Mouse (Mus musculus): Measurements from ENCODE around the gene Pmel. TPM values are rescaled to one million over a fixed set of nuclear protein-coding genes. Genes with fewer than 3 reads are reported as not detected.

Pmel gene
- polyA plus RNA-seq, 1 experiment from 2014 or later, result 0.79 TPM

DNA sequence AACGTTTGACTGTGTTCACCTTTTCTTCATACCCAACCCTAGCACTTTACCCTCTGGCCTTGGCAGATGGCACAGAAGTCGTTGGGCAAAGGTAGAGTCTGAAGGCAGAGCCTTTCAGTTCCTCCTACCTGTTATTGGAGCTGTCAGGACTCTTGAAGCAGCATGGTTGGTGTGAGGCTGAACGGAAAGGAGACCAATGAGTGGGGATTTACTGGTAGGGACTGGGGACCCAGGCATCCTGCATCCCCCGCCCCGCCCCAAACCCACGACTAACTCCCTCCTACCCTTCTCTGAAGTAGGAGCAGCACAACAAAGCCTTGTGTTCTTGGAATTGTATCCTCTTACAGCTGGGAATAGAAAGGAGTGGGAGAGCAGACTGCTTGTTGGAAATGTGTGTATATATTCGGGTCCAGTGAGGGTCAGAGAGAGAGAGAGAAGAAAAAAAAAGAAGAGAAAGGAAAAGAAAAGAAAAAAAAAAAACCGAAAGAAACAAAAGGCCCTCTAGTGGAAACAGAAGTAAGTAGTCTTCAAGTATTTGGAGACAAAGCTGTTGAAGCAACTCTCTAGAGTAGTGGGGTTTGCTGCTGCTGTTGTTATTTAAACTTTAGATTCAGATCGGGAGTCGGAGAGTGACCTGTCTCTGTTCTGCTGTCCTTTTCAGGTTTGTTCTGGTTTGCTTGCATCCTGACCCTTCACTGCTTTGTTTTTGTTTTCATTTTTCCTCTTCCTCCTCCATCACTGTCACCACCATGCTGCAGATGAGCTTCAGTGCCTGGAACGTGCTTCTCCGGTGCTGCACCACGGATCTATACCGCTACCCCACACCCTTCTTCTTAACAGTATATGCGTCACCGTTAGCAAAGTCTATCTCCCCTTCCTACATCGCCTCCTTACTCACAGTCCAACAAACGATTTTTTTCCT is 40.9 kb downstream of the Pmel start, which contains the start of gene Dgka:
Gene Dgka (minus strand): TSS at position 176 of the 922 bp plus-strand sequence.
- H3K9ac ChIP-seq, result peak within 1 kb of the TSS; percentile 83
- peaks cover 38% of the 10 kb centered on the region for H3K27me3 ChIP-seq (ENCODE audit: control insufficient read depth, insufficient read depth, low read length)
- ATAC-seq (ENCODE audit: low FRiP score) (no peak), DNase-seq (ENCODE audit: low spot score) (peak; percentile 34)
- 24% methylated on average over 18 of the region's 18 CpGs for WGBS
- peaks cover 30% of the 10 kb centered on the region for H3K4me1 ChIP-seq (replicated peaks; ENCODE audit: control insufficient read depth, insufficient read depth, low read length)
- H3K36me3 ChIP-seq (replicated peaks; ENCODE audit: control insufficient read depth, insufficient read depth), result no peaks in the 10 kb centered on the region
- peak within 1 kb of the TSS; percentile 70 for H3K4me3 ChIP-seq (replicated peaks; ENCODE audit: low read length)
- H3K27ac ChIP-seq, result no peak within 1 kb of the TSS
- peak within 1 kb of the TSS; percentile 97 for H3K4me2 ChIP-seq (replicated peaks)
- H3K9me3 ChIP-seq (ENCODE audit: control insufficient read depth, low read length), result no peaks in the 10 kb centered on the region

GRCm38 (mm10) chr10:128745946-128746613 is 42.1 kb downstream of the Pmel start:
- Histone ChIP-seq H3K27me3 (ENCODE audit: control insufficient read depth, insufficient read depth, low read length) (peaks cover 38% of the 10 kb centered on the region), H3K4me3 (replicated peaks; ENCODE audit: low read length) (no peak overlapping the region), H3K4me2 (replicated peaks) (no peak overlapping the region), H3K27ac (no peak overlapping the region), H3K4me1 (replicated peaks; ENCODE audit: control insufficient read depth, insufficient read depth, low read length) (peaks cover 34% of the 10 kb centered on the region), H3K9ac (no peak overlapping the region), H3K36me3 (replicated peaks; ENCODE audit: control insufficient read depth, insufficient read depth) (no peaks in the 10 kb centered on the region), H3K9me3 (ENCODE audit: control insufficient read depth, low read length) (no peaks in the 10 kb centered on the region)
- ATAC-seq (ENCODE audit: low FRiP score), result no peak
- no peak for DNase-seq (ENCODE audit: low spot score)
- WGBS, result 96% methylated on average over 10 of the region's 10 CpGs

DNA sequence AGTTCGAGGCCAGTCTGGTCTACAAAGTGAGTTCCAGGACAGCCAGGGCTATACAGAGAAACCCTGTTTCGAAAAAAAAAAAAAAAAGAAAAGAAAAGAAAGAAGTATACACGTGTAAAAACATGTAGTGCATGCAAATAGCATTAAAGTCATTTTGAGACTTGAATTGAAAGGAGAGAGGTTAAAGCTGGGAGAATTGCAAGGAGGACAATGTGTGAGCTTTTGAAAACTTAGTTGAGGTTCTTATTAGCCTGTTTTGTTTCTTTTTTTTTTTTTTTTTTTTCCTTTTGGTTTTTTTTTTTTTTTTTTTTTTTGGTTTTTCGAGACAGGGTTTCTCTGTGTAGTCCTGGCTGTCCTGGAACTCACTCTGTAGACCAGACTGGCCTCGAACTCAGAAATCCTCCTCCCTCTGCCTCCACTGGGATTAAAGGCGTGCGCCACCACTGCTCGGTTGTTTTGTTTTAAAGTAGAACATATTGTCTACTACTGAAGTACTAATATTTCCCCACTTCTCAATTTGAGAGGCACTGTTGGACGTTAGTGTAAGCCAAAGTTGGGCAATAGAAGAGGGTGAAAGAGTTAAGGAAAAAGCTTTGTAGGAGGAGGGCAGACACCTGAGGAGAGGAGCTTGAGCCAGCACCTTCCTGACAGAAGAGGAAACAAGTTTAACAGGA is 43.1 kb downstream of the Pmel start:
- Histone ChIP-seq H3K4me3 (replicated peaks; ENCODE audit: low read length) (peak overlapping the region; percentile 65), H3K9me3 (ENCODE audit: control insufficient read depth, low read length) (no peaks in the 10 kb centered on the region), H3K4me1 (replicated peaks; ENCODE audit: control insufficient read depth, insufficient read depth, low read length) (peaks cover 34% of the 10 kb centered on the region), H3K27ac (peak overlapping the region; percentile 94), H3K36me3 (replicated peaks; ENCODE audit: control insufficient read depth, insufficient read depth) (0 out of 2 replicates have a peak, but pooled peaks cover 2% of the 10 kb centered on the region), H3K9ac (peak overlapping the region; percentile 92), H3K27me3 (ENCODE audit: control insufficient read depth, insufficient read depth, low read length) (peaks cover 30% of the 10 kb centered on the region), H3K4me2 (replicated peaks) (peak overlapping the region; percentile 97)
- ATAC-seq (ENCODE audit: low FRiP score) (no peak), DNase-seq (ENCODE audit: low spot score) (no peak)
- 42% methylated on average over 9 of the region's 9 CpGs for WGBS

DNA sequence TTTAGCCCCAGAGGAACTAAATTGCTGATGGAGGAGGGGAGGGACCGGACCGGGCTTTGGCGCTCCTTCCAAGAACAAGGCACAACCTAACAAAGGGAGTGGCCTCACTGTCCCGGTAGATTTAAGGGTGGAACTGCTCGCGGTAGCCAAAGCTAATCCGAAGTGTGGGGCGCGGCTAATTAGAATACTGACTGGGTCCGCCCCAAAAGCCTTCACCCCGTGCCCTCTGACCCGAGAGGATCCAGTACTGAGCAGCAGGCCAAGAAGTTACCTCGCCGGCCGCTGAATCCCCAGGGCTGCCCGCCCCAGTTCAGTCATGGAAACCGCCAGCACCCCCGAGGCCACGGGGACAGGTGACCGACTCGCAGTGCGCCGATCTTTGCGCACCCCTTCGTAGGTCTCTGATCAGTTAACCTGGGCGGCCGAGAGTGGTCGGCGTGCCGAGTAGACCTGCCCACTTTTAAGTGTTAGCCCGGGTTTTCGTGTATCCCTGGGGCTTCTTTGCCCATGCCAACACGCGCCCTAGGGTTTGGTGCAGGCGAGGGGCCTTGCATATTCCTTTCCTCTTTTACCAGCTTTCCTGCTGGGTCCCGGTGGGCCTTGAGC is 43.8 kb downstream of the Pmel start, which contains the start of gene Pym1:
Gene Pym1 (plus strand): TSS at position 244 of the 606 bp plus-strand sequence.
- no peaks in the 10 kb centered on the region for H3K9me3 ChIP-seq (ENCODE audit: control insufficient read depth, low read length)
- 1% methylated on average over 36 of the region's 36 CpGs for WGBS
- peak within 1 kb of the TSS; percentile 94 for H3K27ac ChIP-seq
- peaks cover 2% of the 10 kb centered on the region; the same call in 1 of the 2 replicates for H3K36me3 ChIP-seq (replicated peaks; ENCODE audit: control insufficient read depth, insufficient read depth)
- ATAC-seq (ENCODE audit: low FRiP score) (peak; percentile 58), DNase-seq (ENCODE audit: low spot score) (peak; percentile 28)
- H3K4me1 ChIP-seq (replicated peaks; ENCODE audit: control insufficient read depth, insufficient read depth, low read length), result peaks cover 34% of the 10 kb centered on the region
- H3K9ac ChIP-seq, result peak within 1 kb of the TSS; percentile 92
- peaks cover 24% of the 10 kb centered on the region for H3K27me3 ChIP-seq (ENCODE audit: control insufficient read depth, insufficient read depth, low read length)
- peak within 1 kb of the TSS; percentile 65 for H3K4me3 ChIP-seq (replicated peaks; ENCODE audit: low read length)
- peak within 1 kb of the TSS; percentile 97 for H3K4me2 ChIP-seq (replicated peaks)

DNA sequence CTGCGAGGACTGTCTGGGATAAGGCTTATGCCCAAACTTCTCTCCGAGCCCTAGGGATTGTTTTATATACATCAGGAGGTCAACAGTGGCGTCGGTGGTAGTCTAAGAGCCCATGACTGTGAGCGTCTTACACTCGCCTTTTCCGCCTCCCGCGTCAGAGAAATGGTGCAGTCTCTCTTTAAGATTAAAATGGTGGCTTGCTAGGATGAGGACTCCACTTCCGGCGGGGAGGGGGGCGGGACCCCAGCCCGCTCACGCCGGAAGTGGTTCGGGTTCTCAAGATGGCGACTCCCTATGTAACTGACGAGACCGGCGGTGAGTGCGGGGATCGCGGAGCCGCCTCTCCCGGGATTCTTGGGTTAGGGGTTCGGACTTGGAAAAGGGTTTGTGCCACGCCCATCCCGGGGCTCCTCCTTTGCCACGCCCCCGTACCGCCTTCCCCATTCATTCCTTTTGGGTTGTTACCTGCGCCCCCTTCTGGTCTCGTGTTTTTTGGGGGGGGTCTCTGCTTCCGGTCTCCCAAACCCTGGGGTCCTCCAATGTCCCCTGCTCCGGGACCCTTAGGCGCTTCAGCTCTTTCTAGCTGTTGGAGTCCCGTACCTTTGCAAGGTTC is 44.4 kb downstream of the Pmel start:
- Histone ChIP-seq H3K4me1 (replicated peaks; ENCODE audit: control insufficient read depth, insufficient read depth, low read length) (peaks cover 34% of the 10 kb centered on the region), H3K4me3 (replicated peaks; ENCODE audit: low read length) (peak overlapping the region; percentile 65), H3K36me3 (replicated peaks; ENCODE audit: control insufficient read depth, insufficient read depth) (peaks cover 2% of the 10 kb centered on the region; the same call in 1 of the 2 replicates), H3K27me3 (ENCODE audit: control insufficient read depth, insufficient read depth, low read length) (peaks cover 19% of the 10 kb centered on the region), H3K27ac (peak overlapping the region; percentile 94), H3K4me2 (replicated peaks) (peak overlapping the region; percentile 97), H3K9me3 (ENCODE audit: control insufficient read depth, low read length) (no peaks in the 10 kb centered on the region), H3K9ac (peak overlapping the region; percentile 92)
- DNase-seq (ENCODE audit: low spot score) (peak; percentile 91), ATAC-seq (ENCODE audit: low FRiP score) (peak; percentile 94)
- WGBS, result under 1% methylated on average over 35 of the region's 37 CpGs

Other genes starting within 250 kb of the Pmel start
- gene Smarcc2, start 244.9 kb upstream of the Pmel start, polyA plus RNA-seq (2014; fragmentation: Nextera tagmentation; extraction: Ambion mirVana), result 184 and 191 TPM in 2 replicates
- 825 and 884 TPM in 2 replicates for gene Myl6, start 210.1 kb upstream of the Pmel start, polyA plus RNA-seq (2014; fragmentation: Nextera tagmentation; extraction: Ambion mirVana)
- gene Myl6b, start 205.5 kb upstream of the Pmel start, polyA plus RNA-seq (2014; fragmentation: Nextera tagmentation; extraction: Ambion mirVana), result 5.8 and 6.1 TPM in 2 replicates
- gene Esyt1, start 178.3 kb upstream of the Pmel start, polyA plus RNA-seq (2014; fragmentation: Nextera tagmentation; extraction: Ambion mirVana), result 13.7 and 14.5 TPM in 2 replicates
- 14.5 and 16.3 TPM in 2 replicates for gene Zc3h10, start 156.4 kb upstream of the Pmel start, polyA plus RNA-seq (2014; fragmentation: Nextera tagmentation; extraction: Ambion mirVana)
- gene Rpl41, start 154.9 kb upstream of the Pmel start, polyA plus RNA-seq (2014; fragmentation: Nextera tagmentation; extraction: Ambion mirVana), result 2,254 and 2,846 TPM in 2 replicates
- gene Pa2g4, start 138.2 kb upstream of the Pmel start, polyA plus RNA-seq (2014; fragmentation: Nextera tagmentation; extraction: Ambion mirVana), result 129 and 149 TPM in 2 replicates
- gene Erbb3, start 114.5 kb upstream of the Pmel start, polyA plus RNA-seq (2014; fragmentation: Nextera tagmentation; extraction: Ambion mirVana), result 1.5 and 1.8 TPM in 2 replicates
- 450 and 573 TPM in 2 replicates for gene Rps26, start 77.4 kb upstream of the Pmel start, polyA plus RNA-seq (2014; fragmentation: Nextera tagmentation; extraction: Ambion mirVana)
- gene Ikzf4, start 58.2 kb upstream of the Pmel start, polyA plus RNA-seq (2014; fragmentation: Nextera tagmentation; extraction: Ambion mirVana), result 17.2 and 18.1 TPM in 2 replicates
- 11.5 and 12.7 TPM in 2 replicates for gene Suox, start 30.1 kb upstream of the Pmel start, polyA plus RNA-seq (2014; fragmentation: Nextera tagmentation; extraction: Ambion mirVana)
- 95.6 and 109 TPM in 2 replicates for gene Rab5b, start 7.9 kb upstream of the Pmel start, polyA plus RNA-seq (2014; fragmentation: Nextera tagmentation; extraction: Ambion mirVana)
- 17.1 and 21.0 TPM in 2 replicates for gene Cdk2, start 836 bp downstream of the Pmel start, polyA plus RNA-seq (2014; fragmentation: Nextera tagmentation; extraction: Ambion mirVana)
- gene Dgka, start 40.7 kb downstream of the Pmel start, polyA plus RNA-seq (2014; fragmentation: Nextera tagmentation; extraction: Ambion mirVana), result 6.9 and 7.7 TPM in 2 replicates
- 38.6 and 42.0 TPM in 2 replicates for gene Pym1, start 43.7 kb downstream of the Pmel start, polyA plus RNA-seq (2014; fragmentation: Nextera tagmentation; extraction: Ambion mirVana)
- gene Mmp19, start 86.7 kb downstream of the Pmel start, polyA plus RNA-seq (2014; fragmentation: Nextera tagmentation; extraction: Ambion mirVana), result 0.65 and 0.80 TPM in 2 replicates
- gene Dnajc14, start 99.9 kb downstream of the Pmel start, polyA plus RNA-seq (2014; fragmentation: Nextera tagmentation; extraction: Ambion mirVana), result 34.6 and 35.1 TPM in 2 replicates
- gene Tmem198b, start 100.2 kb downstream of the Pmel start, polyA plus RNA-seq (2014; fragmentation: Nextera tagmentation; extraction: Ambion mirVana), result 13.3 and 14.8 TPM in 2 replicates
- gene Sarnp, start 113.1 kb downstream of the Pmel start, polyA plus RNA-seq (2014; fragmentation: Nextera tagmentation; extraction: Ambion mirVana), result 137 and 139 TPM in 2 replicates
- gene Ormdl2, start 117.5 kb downstream of the Pmel start, polyA plus RNA-seq (2014; fragmentation: Nextera tagmentation; extraction: Ambion mirVana), result 27.8 and 28.4 TPM in 2 replicates
- 5.9 and 6.7 TPM in 2 replicates for gene Gdf11, start 187.5 kb downstream of the Pmel start, polyA plus RNA-seq (2014; fragmentation: Nextera tagmentation; extraction: Ambion mirVana)
- 215 and 239 TPM in 2 replicates for gene Cd63, start 196.8 kb downstream of the Pmel start, polyA plus RNA-seq (2014; fragmentation: Nextera tagmentation; extraction: Ambion mirVana)
- 17.6 and 20.4 TPM in 2 replicates for gene Rdh5, start 218.7 kb downstream of the Pmel start, polyA plus RNA-seq (2014; fragmentation: Nextera tagmentation; extraction: Ambion mirVana)
- gene Bloc1s1, start 219.8 kb downstream of the Pmel start, polyA plus RNA-seq (2014; fragmentation: Nextera tagmentation; extraction: Ambion mirVana), result 228 and 269 TPM in 2 replicates
- 6.2 and 7.2 TPM in 2 replicates for gene Itga7, start 229.6 kb downstream of the Pmel start, polyA plus RNA-seq (2014; fragmentation: Nextera tagmentation; extraction: Ambion mirVana)

All from hindbrain, embryonic 14.5 days (tissue).